Mouse (Mus musculus): ENCODE data around the gene Pla2g4d. TPM values are rescaled to one million over a fixed set of nuclear protein-coding genes. Genes with fewer than 3 reads are reported as not detected.

The Pla2g4d gene
- total and polyA plus RNA-seq, 3 experiments = not detected

- no peak overlapping the region for H3K4me3 ChIP-seq (ENCODE audit: control insufficient read depth in 1 of 2, insufficient read depth in 1 of 2, low read depth in 2 of 2, low read length in 2 of 2)
- no peaks in the 10 kb centered on the region for H3K9me3 ChIP-seq (replicated peaks; ENCODE audit: insufficient read depth, low read length)
- no peaks in the 10 kb centered on the region for H3K79me2 ChIP-seq (ENCODE audit: control insufficient read depth, insufficient read depth, low read length, poor library complexity)
- DNase-seq (ENCODE audit: low read depth, low spot score) = no peak
- H3K27ac ChIP-seq (ENCODE audit: control insufficient read depth, low read depth, low read length) = no peak overlapping the region
- peaks cover 0 to 4% of the 10 kb centered on the region in 2 experiments; a peak in 1 of 4 replicates for H3K4me1 ChIP-seq (ENCODE audit: control insufficient read depth in 1 of 2, insufficient read depth in 2 of 2, low read length in 2 of 2)
- H3K36me3 ChIP-seq (ENCODE audit: control insufficient read depth in 1 of 2, insufficient read depth in 2 of 2, low read length in 2 of 2) = peaks cover 0 to 4% of the 10 kb centered on the region in 2 experiments; a peak in 2 of 4 replicates
- peaks cover 1% of the 10 kb centered on the region in 2 experiments; a peak in 3 of 4 replicates for H3K27me3 ChIP-seq (ENCODE audit: control insufficient read depth in 1 of 2, insufficient read depth in 2 of 2, low read length in 2 of 2)
- no peak overlapping the region for H3K9ac ChIP-seq (ENCODE audit: control insufficient read depth, low read depth, low read length, poor library complexity, severe bottlenecking)
- TF ChIP-seq BHLHE40 (IDR thresholded peaks at IDR 0.05; ENCODE audit: borderline replicate concordance, low read depth, low read length) (no peak), NELFE (IDR thresholded peaks at IDR 0.05; ENCODE audit: low read depth, low read length) (no peak), EP300 (IDR thresholded peaks at IDR 0.05; ENCODE audit: low read depth in 1 of 2, low read length in 2 of 2) (no peak), CHD2 (IDR thresholded peaks at IDR 0.05; ENCODE audit: low read length) (no peak), GABPA (IDR thresholded peaks at IDR 0.05; ENCODE audit: low read depth, low read length) (no peak), UBTF (IDR thresholded peaks at IDR 0.05; ENCODE audit: borderline replicate concordance, insufficient read depth, low read depth, low read length) (no peak), RCOR1 (IDR thresholded peaks at IDR 0.05; ENCODE audit: low read depth, low read length) (no peak), ZC3H11A (IDR thresholded peaks at IDR 0.05; ENCODE audit: low read depth, low read length) (no peak), SIN3A (IDR thresholded peaks at IDR 0.05; ENCODE audit: low read length) (no peak), ETS1 (IDR thresholded peaks at IDR 0.05; ENCODE audit: low read depth, low read length) (no peak), MAZ (IDR thresholded peaks at IDR 0.05; ENCODE audit: low read depth, low read length) (no peak), ZMIZ1 (IDR thresholded peaks at IDR 0.05; ENCODE audit: low read depth, low read length) (no peak), MYB (IDR thresholded peaks at IDR 0.05; ENCODE audit: low read depth, low read length) (no peak), MAFK (IDR thresholded peaks at IDR 0.05; ENCODE audit: borderline replicate concordance, low read depth, low read length) (no peak), NRF1 (IDR thresholded peaks at IDR 0.05; ENCODE audit: insufficient read depth, low read depth, low read length, poor library complexity, severe bottlenecking) (no peak), ELF1 (IDR thresholded peaks at IDR 0.05; ENCODE audit: low read depth, low read length) (no peak)
These were observed 51.2 kb downstream of the Pla2g4d start for GRCm38 (mm10) chr2:120237784-120238183.

GRCm38 (mm10) chr2:120235947-120236640 is 52.9 kb downstream of the Pla2g4d start:
- H3K4me1 ChIP-seq (ENCODE audit: control insufficient read depth in 1 of 2, insufficient read depth in 2 of 2, low read length in 2 of 2) = peaks cover 0 to 4% of the 10 kb centered on the region in 2 experiments; a peak in 1 of 4 replicates
- no peak overlapping the region for H3K27ac ChIP-seq (ENCODE audit: control insufficient read depth, low read depth, low read length)
- H3K9ac ChIP-seq (ENCODE audit: control insufficient read depth, low read depth, low read length, poor library complexity, severe bottlenecking) = no peak overlapping the region
- DNase-seq (ENCODE audit: low read depth, low spot score) = peak; percentile 12
- H3K27me3 ChIP-seq (ENCODE audit: control insufficient read depth in 1 of 2, insufficient read depth in 2 of 2, low read length in 2 of 2) = peaks cover 1% of the 10 kb centered on the region in 2 experiments; a peak in 3 of 4 replicates
- peak; percentile 18 to 33; a peak in 2 of 4 replicates for TF ChIP-seq EP300 (IDR thresholded peaks at IDR 0.05; ENCODE audit: low read depth in 1 of 2, low read length in 2 of 2)
- no peak for TF ChIP-seq ZC3H11A (IDR thresholded peaks at IDR 0.05; ENCODE audit: low read depth, low read length)
- no peak for TF ChIP-seq ZMIZ1 (IDR thresholded peaks at IDR 0.05; ENCODE audit: low read depth, low read length)
- peak; percentile 54 for TF ChIP-seq GATA1 (IDR thresholded peaks at IDR 0.05; ENCODE audit: low read depth, low read length)
- no peak for TF ChIP-seq TAL1 (IDR thresholded peaks at IDR 0.05; ENCODE audit: low read length)
- no peaks in the 10 kb centered on the region for H3K9me3 ChIP-seq (replicated peaks; ENCODE audit: insufficient read depth, low read length)
- peaks cover 0 to 4% of the 10 kb centered on the region in 2 experiments; a peak in 2 of 4 replicates for H3K36me3 ChIP-seq (ENCODE audit: control insufficient read depth in 1 of 2, insufficient read depth in 2 of 2, low read length in 2 of 2)
- H3K79me2 ChIP-seq (ENCODE audit: control insufficient read depth, insufficient read depth, low read length, poor library complexity) = no peaks in the 10 kb centered on the region
- no peak overlapping the region for H3K4me3 ChIP-seq (ENCODE audit: control insufficient read depth in 1 of 2, insufficient read depth in 1 of 2, low read depth in 2 of 2, low read length in 2 of 2)
